Mouse (Mus musculus) spleen, postnatal 36 days (tissue): ENCODE results near the gene Prcp.
"Not testable (repeated sequence)": the region's sequence is repeated elsewhere in the genome, so short reads cannot be mapped to it uniquely, and the experiment has no call there.

Experiments used
- DNase-seq, 2 experiments: peaks; one replicate each; pipeline ENCODE4 v3.0.0; 2022; ENCODE audit warnings: low spot score in 2 of 2, mixed read lengths in 1 of 2

The Prcp gene

DNA sequence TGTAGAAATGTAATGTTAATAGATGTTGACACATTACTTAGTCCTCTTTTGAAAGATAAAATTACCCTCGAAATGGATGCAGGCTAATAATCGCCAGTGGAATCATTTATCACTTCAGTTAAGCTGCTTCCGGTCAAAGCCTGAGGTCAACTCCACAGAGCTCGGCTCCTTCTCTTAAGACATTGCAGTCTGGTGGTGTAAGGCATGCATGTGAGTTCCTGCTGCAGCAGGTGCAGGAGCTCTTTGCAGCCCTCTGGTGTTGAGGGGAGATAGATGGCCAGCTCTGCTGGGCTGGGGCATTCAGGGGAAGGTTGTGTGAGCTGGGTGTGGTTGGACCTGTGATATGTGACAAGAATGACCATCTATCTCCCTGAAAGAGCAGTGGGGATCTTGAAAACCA lies 104.0 kb downstream of the Prcp start:
- DNase-seq, result no peak

GRCm38 (mm10) chr7:92978720-92979119 lies 104.5 kb downstream of the Prcp start:
- DNase-seq, result not testable (repeated sequence)

DNA sequence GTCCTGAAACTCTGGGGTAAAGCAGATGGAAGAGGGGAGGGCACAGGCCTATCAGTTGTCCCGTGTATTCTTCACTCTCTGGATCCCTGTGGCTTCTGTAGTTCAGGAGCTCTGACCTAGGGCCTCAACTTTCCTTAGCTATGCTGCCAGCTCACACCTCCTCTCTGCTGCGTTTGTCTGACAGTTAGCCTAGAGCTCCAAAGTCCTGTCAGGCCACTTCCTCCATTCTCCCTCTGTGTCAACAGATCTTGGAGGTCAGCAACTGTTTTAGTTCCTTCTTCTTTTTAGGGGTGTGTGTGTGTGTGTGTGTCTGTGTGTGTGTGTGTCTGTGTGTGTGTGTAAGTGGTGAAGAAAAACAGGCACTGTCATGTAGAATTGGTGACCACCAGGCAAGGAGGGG lies 106.5 kb downstream of the Prcp start:
- DNase-seq, result no peak

GRCm38 (mm10) chr7:92981864-92982263 lies 107.6 kb downstream of the Prcp start:
- no peak for DNase-seq
